Mouse (Mus musculus) embryo, embryonic 10.5 days (tissue): Measurements from ENCODE around the gene Eid2.

ENCODE experiments used
- DNase-seq: peaks from one replicate; pipeline ENCODE4 v3.0.0-alpha.2; 2015; ENCODE audit warnings: low spot score

Gene Eid2

GRCm38 (mm10) chr7:28290638-28291590, 23.2 kb downstream of the Eid2 start, which contains the start of gene Selenov:
TSS of gene Selenov (minus strand) at chr7:28291186.
- DNase-seq: peak; percentile 73

GRCm38 (mm10) chr7:28294481-28294880, 26.8 kb downstream of the Eid2 start:
- peak; percentile 87 for DNase-seq

- DNase-seq: peak; percentile 90
Observed at GRCm38 (mm10) chr7:28298837-28299625, 31.4 kb downstream of the Eid2 start.

GRCm38 (mm10) chr7:28301616-28302433, 34.1 kb downstream of the Eid2 start, which contains the start of gene Dll3:
TSS of gene Dll3 (minus strand) at chr7:28302238.
- DNase-seq: peak; percentile 84

- DNase-seq: no peak
Observed at GRCm38 (mm10) chr7:28305641-28306040, 38.0 kb downstream of the Eid2 start.

GRCm38 (mm10) chr7:28306216-28306615, 38.5 kb downstream of the Eid2 start:
- DNase-seq: no peak

- peak; percentile 45 for DNase-seq
Observed at GRCm38 (mm10) chr7:28309737-28310136, 42.1 kb downstream of the Eid2 start.

GRCm38 (mm10) chr7:28311151-28311925, 43.7 kb downstream of the Eid2 start:
- no peak for DNase-seq

GRCm38 (mm10) chr7:28311926-28312543, 44.4 kb downstream of the Eid2 start, which contains the start of gene Timm50:
TSS of gene Timm50 (minus strand) at chr7:28312072.
- peak; percentile 98 for DNase-seq

GRCm38 (mm10) chr7:28318036-28318435, 50.4 kb downstream of the Eid2 start:
- no peak for DNase-seq

GRCm38 (mm10) chr7:28318714-28319113, 51.0 kb downstream of the Eid2 start:
- no peak for DNase-seq
